Mouse (Mus musculus) G1E (cell line): ENCODE results near the gene Fam181a. TPM values are rescaled to one million over a fixed set of nuclear protein-coding genes. Genes with fewer than 3 reads are reported as not detected.

Source experiments
- ATAC-seq: 2 replicates; pipeline ENCODE4 v1.8.0; 2016; ENCODE audit warnings: mild to moderate bottlenecking; ENCODE audit not compliant: insufficient number of reproducible peaks, poor library complexity, low FRiP score, severe bottlenecking; ENCODE audit errors: extremely low read depth
- DNase-seq: peaks from one replicate; pipeline ENCODE4 v3.0.0; 2012; ENCODE audit warnings: low spot score
- H3K27me3 ChIP-seq: 2 replicates; pipeline ENCODE4 v1.6.1; 2012; ENCODE audit warnings: mild to moderate bottlenecking, low read length, inconsistent platforms; ENCODE audit not compliant: insufficient read depth
- H3K36me3 ChIP-seq: replicated peaks from 2 replicates; pipeline ENCODE3; 2012; ENCODE audit warnings: mild to moderate bottlenecking, inconsistent platforms
- H3K4me1 ChIP-seq: 2 replicates; pipeline ENCODE4 v1.6.1; 2012; ENCODE audit warnings: low read depth, low read length, inconsistent platforms, mixed read lengths; ENCODE audit not compliant: insufficient read depth
- H3K4me3 ChIP-seq: 2 replicates; pipeline ENCODE4 v1.5.1; 2012; ENCODE audit warnings: low read depth, mild to moderate bottlenecking, inconsistent platforms, low read length, moderate library complexity, mixed read lengths
- H3K9me3 ChIP-seq: replicated peaks from 2 replicates; pipeline ENCODE4 v1.6.1; 2012; ENCODE audit warnings: inconsistent platforms
- CTCF ChIP-seq: IDR thresholded peaks from 2 replicates; pipeline ENCODE4 v1.5.1; 2012; ENCODE audit warnings: low read depth, low read length, inconsistent platforms, mixed read lengths
- GATA1 ChIP-seq: IDR thresholded peaks from 2 replicates; pipeline ENCODE4 v1.6.1; 2012; ENCODE audit warnings: borderline replicate concordance, low read length, inconsistent platforms, mixed read lengths
- GATA2 ChIP-seq: IDR thresholded peaks from 2 replicates; pipeline ENCODE4 v1.6.1; 2012; ENCODE audit warnings: low read depth, low read length, inconsistent platforms, borderline replicate concordance
- POLR2AphosphoS5 ChIP-seq: IDR thresholded peaks from 2 replicates; pipeline ENCODE4 v1.6.1; 2012; ENCODE audit warnings: low read depth, low read length, inconsistent platforms; ENCODE audit not compliant: insufficient replicate concordance
- TAL1 ChIP-seq: conservative IDR thresholded peaks from 2 replicates; pipeline ENCODE4 v1.6.1; 2012; ENCODE audit warnings: low read depth, low read length, inconsistent platforms, mixed read lengths
- polyA plus RNA-seq: library from polyadenylated mRNA; stranded (reverse); fragments of >175 nt; gene quantifications from 2 replicates; pipeline ENCODE4 v1.2.3, GENCODE M21; 2012
- total RNA-seq, 2 experiments: library from RNA; stranded (forward) in 1 of 2; stranded (reverse) in 1 of 2; fragments of 200-1000 nt in 1 of 2; fragments of >200 nt in 1 of 2; fragmentation: Nextera tagmentation in 1 of 2; gene quantifications; 2 replicates each; pipeline ENCODE4 v1.2.3; 2014 to 2017

Gene Fam181a
- total and polyA plus RNA-seq, 3 experiments, result 0.38 TPM; not detected in 2

DNA sequence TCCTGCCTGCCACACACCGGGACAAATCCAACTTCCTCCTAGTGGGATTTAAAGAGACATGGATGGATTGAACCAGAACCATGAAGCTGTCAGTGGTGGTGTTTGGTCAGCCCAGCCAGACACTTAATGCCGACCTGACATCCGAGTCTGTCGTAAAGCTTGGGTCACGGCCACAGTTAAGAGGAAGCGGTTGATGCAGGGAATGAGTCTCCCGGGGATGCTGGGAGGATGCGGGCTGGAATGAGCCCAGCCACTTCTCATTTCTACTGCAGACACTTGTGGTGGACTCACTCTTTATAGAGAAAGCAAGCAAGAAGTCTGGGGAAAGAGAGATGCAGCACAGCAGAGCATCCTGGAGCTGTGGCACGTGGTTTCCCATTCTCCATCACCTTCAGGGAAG, 10.3 kb upstream of the Fam181a start:
- H3K27me3 ChIP-seq, result no peaks in the 10 kb centered on the region
- ATAC-seq, result no peak
- H3K36me3 ChIP-seq, result no peaks in the 10 kb centered on the region
- TF ChIP-seq TAL1, result no peak
- TF ChIP-seq GATA1, result no peak
- DNase-seq, result no peak
- peaks cover 70% of the 10 kb centered on the region for H3K9me3 ChIP-seq
- H3K4me3 ChIP-seq, result no peak overlapping the region
- H3K4me1 ChIP-seq, result no peaks in the 10 kb centered on the region

DNA sequence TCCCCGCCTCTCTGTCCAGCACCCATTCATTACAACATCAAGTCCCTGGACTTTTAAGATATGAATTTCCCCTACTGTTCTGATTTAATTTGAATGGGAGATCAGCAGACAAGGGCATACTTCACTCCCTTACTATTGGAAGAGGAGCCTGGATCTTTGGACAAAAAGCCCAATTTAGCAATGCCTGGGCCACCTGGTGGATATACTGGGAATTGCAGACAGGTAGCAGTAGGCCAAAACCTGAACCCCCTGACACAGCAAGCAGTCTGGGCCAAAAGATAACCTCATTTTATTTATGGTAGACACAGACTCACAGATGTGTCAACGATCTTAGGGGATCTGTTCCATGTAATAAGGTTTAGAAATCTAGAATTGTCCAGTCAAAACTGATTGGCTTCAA, 9.1 kb upstream of the Fam181a start:
- peak; percentile 51 for TF ChIP-seq CTCF
- no peak for TF ChIP-seq POLR2AphosphoS5
- ATAC-seq (no peak), DNase-seq (no peak)
- Histone ChIP-seq H3K4me3 (no peak overlapping the region), H3K27me3 (no peaks in the 10 kb centered on the region), H3K4me1 (no peaks in the 10 kb centered on the region), H3K36me3 (no peaks in the 10 kb centered on the region), H3K9me3 (peaks cover 71% of the 10 kb centered on the region)

DNA sequence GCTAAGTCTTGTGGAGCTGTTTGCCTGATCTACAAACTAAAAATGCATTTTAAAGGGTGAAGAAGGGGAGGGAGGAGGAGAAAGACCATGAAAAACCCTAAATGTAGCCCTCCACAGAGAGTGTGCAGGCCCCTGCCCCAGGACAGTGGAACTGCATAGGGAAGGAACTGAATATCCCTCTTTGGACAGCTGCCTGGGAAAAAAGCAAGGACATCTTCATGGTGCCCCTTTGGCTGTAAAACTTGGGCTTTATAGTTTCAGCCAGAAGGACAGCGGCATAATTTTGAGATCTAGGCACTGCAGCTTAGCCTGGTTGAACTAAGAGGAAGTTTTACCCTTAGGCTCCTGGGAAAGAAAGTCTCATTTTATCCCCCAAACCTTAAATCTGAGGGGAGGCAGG, 7.8 kb upstream of the Fam181a start:
- Histone ChIP-seq H3K27me3 (no peaks in the 10 kb centered on the region), H3K36me3 (no peaks in the 10 kb centered on the region), H3K4me3 (no peak overlapping the region), H3K9me3 (peaks cover 64% of the 10 kb centered on the region), H3K4me1 (no peaks in the 10 kb centered on the region)
- no peak for DNase-seq
- TF ChIP-seq TAL1, result no peak
- TF ChIP-seq POLR2AphosphoS5, result no peak
- TF ChIP-seq GATA2, result no peak
- no peak for TF ChIP-seq GATA1
- no peak for TF ChIP-seq CTCF
- ATAC-seq, result no peak

DNA sequence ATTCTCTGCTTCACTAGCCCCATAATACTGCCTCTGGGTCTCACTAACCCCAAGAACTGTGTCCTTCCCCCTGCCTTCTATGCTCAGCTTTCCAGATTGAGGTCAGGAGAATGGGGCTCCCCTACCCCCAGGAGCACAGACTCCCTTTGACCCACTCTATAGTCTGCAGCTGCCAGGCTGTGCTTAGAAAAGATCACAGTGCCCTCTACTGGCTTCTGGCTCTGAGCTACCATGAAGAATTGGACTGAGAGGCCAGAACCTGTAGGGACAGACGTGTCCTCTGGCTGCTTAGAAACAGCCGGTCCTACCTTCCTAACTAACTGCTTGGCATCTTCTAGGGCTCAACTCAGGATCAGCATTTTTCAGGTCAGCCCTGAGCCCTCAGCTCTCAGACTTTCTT, 4.6 kb upstream of the Fam181a start:
- Histone ChIP-seq H3K4me3 (no peak overlapping the region), H3K9me3 (peaks cover 49% of the 10 kb centered on the region), H3K4me1 (no peaks in the 10 kb centered on the region), H3K36me3 (no peaks in the 10 kb centered on the region), H3K27me3 (no peaks in the 10 kb centered on the region)
- no peak for DNase-seq
- TF ChIP-seq CTCF (no peak), GATA1 (no peak), POLR2AphosphoS5 (no peak), TAL1 (no peak), GATA2 (no peak)
- no peak for ATAC-seq

DNA sequence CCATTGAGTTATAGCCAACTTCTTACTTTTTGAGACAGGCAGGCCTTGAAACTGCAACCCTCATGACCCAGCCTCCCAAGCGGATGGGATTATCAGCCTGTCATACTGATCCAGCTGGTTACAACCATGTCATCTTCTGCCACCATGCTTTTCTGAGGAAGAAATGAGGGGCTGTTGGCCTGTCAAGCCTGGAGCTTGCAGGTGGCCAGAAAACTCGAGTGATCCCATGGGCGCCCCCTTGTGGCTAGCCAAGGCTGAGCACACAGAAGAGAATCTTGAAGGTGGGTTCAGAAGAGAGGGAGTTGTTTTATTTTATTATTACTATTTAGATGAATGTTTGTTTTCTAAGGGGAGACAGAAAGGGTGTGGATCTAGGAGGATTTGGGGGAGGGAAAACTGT, 4.1 kb upstream of the Fam181a start:
- DNase-seq, result no peak

DNA sequence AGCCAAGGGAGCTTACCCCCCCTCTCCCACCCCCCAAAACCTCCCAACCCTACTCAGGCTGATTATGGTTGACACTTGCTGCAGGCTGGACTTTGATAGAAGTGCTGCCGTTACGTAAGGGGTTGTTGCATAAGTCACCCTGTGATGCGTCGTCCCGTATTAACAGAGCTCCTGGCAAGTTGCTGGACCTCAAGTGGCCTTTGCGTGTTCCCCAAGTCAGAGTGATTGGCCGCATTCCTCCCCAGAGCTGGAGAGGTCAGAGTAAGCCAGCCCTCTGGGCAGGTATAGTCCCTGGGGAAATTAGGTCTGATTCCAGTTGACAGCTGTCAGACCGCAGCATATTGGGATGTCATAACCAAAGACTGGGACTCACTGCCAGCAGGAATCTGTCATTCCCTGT, 1.1 kb downstream of the Fam181a start:
- H3K9me3 ChIP-seq, result peaks cover 72% of the 10 kb centered on the region
- no peak overlapping the region for H3K4me3 ChIP-seq
- H3K4me1 ChIP-seq, result no peaks in the 10 kb centered on the region
- DNase-seq, result no peak
- no peaks in the 10 kb centered on the region for H3K27me3 ChIP-seq
- no peak for TF ChIP-seq CTCF
- no peaks in the 10 kb centered on the region for H3K36me3 ChIP-seq
- ATAC-seq, result no peak

More for the DNA sequence above, 4.1 kb upstream of the Fam181a start:
- no peaks in the 10 kb centered on the region for H3K36me3 ChIP-seq
- no peaks in the 10 kb centered on the region for H3K4me1 ChIP-seq
- no peak overlapping the region for H3K4me3 ChIP-seq
- H3K27me3 ChIP-seq, result no peaks in the 10 kb centered on the region
- TF ChIP-seq POLR2AphosphoS5 (no peak), CTCF (no peak), TAL1 (no peak)
- H3K9me3 ChIP-seq, result peaks cover 51% of the 10 kb centered on the region
- ATAC-seq, result no peak

DNA sequence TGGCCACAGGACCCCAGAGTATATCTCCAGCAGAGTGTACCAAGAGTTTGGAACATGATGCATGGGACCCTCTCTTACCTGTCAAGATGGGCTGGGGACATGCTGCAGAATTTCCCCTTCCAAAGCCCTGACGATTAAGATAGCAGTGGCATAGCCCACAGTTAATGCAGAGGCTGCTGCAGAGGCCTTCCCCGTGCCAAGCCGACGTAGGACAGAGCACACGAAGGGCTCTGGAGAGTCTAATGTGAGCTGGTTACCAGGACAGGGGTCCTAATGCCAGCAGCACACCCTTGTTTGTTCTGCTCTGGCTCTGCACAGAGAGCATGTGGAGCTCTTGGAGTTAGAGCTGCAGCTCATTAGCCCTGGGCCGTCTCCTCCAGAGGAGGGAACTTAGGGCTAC, 2.5 kb downstream of the Fam181a start:
- DNase-seq, result no peak
- Histone ChIP-seq H3K27me3 (no peaks in the 10 kb centered on the region), H3K36me3 (no peaks in the 10 kb centered on the region), H3K4me3 (no peak overlapping the region), H3K4me1 (no peaks in the 10 kb centered on the region), H3K9me3 (peaks cover 81% of the 10 kb centered on the region)
- TF ChIP-seq TAL1, result no peak; the same call in 1 of the 2 replicates
- TF ChIP-seq GATA2, result no peak
- TF ChIP-seq CTCF, result no peak
- no peak for TF ChIP-seq POLR2AphosphoS5
- ATAC-seq, result no peak
